Mouse (Mus musculus): Measurements from ENCODE around the gene Olfr781. TPM values are rescaled to one million over a fixed set of nuclear protein-coding genes. Genes with fewer than 3 reads are reported as not detected.
"Not testable (repeated sequence)": the region's sequence is repeated elsewhere in the genome, so short reads cannot be mapped to it uniquely, and the experiment has no call there.

The Olfr781 gene
- not detected for total RNA-seq (2021)
- long read RNA-seq, experiment 1, result 0 reads
- long read RNA-seq, experiment 2, result 0 reads

DNA sequence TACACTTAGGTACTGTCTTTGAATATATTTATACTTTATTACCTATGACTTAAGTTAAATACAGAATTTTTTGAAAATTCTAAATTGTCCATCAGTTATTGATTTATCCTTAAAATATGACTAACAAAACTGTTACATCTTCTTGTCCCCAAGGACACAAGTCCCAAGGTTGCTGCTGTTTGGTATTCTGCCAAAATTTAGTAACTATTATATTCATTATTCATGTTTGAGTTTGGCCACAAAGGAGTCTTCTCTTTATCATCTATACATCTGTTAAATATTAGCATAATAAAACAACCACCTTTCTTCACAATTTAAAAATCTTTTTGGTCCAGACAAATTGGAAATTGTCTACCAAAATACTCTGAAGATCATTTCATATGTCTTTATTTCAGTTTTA lies at the start of gene Olfr781:
TSS of gene Olfr781 (plus strand) at position 301 of the 400 bp plus-strand sequence.
- DNase-seq, result no peak

DNA sequence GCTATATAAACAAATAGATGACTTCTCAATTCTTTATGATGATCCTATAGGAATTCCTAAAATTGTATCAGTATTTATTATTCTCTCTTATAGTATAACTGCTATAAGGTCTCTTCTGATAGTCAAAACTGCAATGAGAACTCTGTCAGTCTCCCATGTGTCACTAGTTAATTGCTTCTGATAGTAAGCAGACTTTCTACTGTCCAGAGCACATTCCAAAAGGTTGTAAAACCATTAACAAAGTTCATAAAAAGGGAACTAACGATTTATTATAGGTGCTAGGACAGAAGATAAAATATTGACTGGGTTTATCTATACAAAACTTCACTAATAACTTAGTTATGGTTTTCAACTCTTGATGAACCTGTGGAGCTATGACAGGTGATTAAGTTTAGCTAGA lies 15.7 kb upstream of the Olfr781 start:
- DNase-seq, result not testable (repeated sequence)

DNA sequence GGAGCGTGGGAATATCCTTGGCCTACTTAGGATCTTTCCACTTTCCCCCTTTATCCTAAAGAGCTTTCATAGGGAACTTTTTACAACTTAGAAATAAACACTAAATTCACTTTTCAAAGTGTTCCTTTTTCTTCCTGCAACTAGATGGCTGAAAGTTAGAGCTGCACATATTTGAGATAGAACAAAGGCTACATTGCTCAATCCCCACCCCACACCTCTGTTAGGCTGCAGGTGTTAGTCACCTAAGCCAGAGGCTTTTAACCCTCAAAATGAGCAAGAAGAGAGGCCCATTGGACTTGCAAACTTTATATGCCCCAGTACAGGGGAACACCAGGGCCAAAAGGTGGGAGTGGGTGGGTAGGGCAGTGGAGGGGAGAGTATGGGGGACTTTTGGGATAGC lies 15.1 kb upstream of the Olfr781 start:
- not testable (repeated sequence) for DNase-seq

DNA sequence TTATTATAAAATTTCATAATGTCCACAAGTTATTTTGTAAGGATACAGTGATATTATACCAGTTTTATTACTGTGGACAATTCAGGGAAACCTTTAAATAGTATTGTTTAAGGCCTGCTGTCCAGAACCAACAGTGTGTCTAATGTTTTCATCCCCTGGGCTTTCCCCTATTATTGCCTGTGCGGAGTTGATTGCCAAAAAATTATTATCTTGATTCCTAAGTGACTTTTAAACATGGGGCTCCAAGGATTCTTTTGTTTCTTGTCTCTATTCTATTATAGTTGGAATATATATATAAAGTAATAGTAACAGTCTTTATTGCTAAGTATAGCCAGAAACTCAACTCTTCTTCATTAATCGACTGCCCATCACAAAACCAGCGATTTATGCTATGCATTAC lies 10.8 kb upstream of the Olfr781 start, which contains the start of gene Olfr780:
TSS of gene Olfr780 (plus strand) at position 301 of the 400 bp plus-strand sequence.
- no peak for DNase-seq

DNA sequence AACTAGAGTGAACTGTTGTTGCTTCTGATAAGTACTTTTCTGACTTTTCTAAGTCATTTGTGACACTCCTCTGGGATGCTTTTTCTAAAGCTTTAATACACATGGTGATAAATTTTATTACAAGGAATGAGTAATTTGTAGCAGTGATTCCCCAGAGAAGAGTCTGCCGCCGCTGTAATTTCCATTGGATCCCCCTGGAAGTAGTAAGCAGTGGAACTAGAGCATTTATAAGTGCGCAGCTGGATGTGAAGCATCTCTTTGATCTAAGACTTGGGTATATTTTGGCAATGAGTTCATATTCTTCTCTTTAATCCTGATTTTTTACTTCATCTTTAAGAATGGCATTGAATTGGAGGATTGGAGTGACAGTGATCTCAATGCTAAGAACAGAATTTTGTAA lies 19.9 kb downstream of the Olfr781 start, which contains the start of gene Olfr782:
TSS of gene Olfr782 (plus strand) at position 301 of the 400 bp plus-strand sequence.
- no peak for DNase-seq

DNA sequence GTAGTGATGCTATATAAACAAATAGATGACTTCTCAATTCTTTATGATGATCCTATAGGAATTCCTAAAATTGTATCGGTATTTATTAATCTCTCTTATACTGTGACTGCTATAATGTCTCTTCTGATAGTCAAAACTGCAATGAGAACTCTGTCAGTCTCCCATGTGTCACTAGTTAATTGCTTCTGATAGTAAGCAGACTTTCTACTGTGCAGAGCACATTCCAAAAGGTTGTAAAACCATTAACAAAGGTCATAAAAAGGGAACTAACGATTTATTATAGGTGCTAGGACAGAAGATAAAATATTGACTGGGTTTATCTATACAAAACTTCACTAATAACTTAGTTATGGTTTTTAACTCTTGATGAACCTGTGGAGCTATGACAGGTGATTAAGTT lies 23.8 kb downstream of the Olfr781 start:
- DNase-seq, result not testable (repeated sequence)

DNA sequence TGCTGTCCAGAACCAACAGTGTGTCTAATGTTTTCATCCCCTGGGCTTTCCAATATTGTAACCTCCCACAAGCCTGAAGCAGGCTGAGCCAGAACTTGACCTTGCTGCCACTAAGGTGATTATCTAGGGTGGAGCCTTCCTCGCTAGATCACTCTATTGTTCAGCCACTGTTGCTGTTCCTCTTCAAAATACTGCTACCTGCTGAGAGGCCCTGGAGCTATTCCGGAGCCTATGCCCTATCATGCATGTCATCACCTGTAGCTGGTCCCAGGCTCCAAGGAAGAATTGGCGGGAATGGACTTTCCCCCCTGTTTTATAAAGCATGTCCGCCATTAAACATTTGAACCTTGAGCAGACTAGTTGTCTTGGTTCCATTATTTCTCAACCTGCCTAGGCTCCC lies 27.8 kb downstream of the Olfr781 start:
- DNase-seq, result not testable (repeated sequence)

DNA sequence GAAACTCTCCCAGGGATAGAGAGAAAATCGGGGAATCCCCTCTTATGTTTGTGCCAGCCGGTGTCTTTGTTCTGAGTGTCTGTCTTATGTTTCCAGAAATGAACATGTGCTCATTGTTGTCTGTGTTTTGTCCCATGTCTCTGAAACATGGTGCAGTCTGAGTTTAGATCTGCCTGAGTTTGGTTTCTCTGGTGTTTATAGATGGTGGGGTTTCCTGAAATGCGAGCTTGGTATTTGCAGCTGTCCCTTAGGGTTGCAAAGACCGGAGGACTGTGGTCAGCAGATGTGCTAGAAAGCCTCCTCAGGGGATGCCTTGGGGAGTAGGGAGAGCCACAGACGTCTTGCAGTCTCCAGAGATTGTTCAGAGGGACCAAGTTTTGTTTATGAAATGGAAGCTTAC lies 28.7 kb downstream of the Olfr781 start:
- no peak for DNase-seq

DNA sequence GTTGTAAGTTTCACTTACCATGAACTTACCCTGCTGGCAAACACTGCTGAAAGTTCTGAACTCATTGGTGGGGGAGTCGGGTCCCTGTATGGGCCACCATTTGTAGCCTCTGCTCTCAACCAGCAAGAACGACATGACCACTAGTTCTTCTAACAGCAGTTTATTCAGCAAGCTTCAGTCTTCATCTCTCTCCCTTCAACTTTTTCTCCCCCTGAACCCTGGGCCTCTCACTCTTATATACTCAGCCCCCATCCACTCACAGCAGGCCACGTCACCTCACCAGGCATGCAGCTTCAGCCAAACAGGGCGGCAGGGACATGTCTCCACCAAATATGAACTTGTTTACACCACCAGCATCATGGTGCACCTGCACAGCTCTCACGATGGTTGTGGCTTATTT lies 45.4 kb downstream of the Olfr781 start:
- not testable (repeated sequence) for DNase-seq

Other genes with a start within 250 kb of the Olfr781 start
- gene Olfr767, start 245.9 kb upstream of the Olfr781 start, total RNA-seq (2021), result not detected
- gene Olfr768, start 229.5 kb upstream of the Olfr781 start, total RNA-seq (2021), result not detected
- not detected for gene Olfr769, start 211.0 kb upstream of the Olfr781 start, total RNA-seq (2021)
- gene Olfr770, start 189.9 kb upstream of the Olfr781 start, total RNA-seq (2021), result not detected
- not detected for gene Olfr771, start 164.1 kb upstream of the Olfr781 start, total RNA-seq (2021)
- not detected for gene Olfr772, start 150.9 kb upstream of the Olfr781 start, total RNA-seq (2021)
- not detected for gene Olfr773, start 141.4 kb upstream of the Olfr781 start, total RNA-seq (2021)
- gene Olfr774, start 92.7 kb upstream of the Olfr781 start, total RNA-seq (2021), result not detected
- gene Olfr775, start 80.4 kb upstream of the Olfr781 start, total RNA-seq (2021), result not detected
- not detected for gene Olfr776, start 69.7 kb upstream of the Olfr781 start, total RNA-seq (2021)
- gene Olfr777, start 57.4 kb upstream of the Olfr781 start, total RNA-seq (2021), result not detected
- gene Olfr780, start 10.7 kb upstream of the Olfr781 start, total RNA-seq (2021), result not detected
- not detected for gene Olfr782, start 20.0 kb downstream of the Olfr781 start, total RNA-seq (2021)
- not detected for gene Olfr784, start 55.2 kb downstream of the Olfr781 start, total RNA-seq (2021)
- gene Olfr785, start 76.6 kb downstream of the Olfr781 start, total RNA-seq (2021), result not detected
- not detected for gene Olfr786, start 98.5 kb downstream of the Olfr781 start, total RNA-seq (2021)
- not detected for gene Olfr787, start 133.0 kb downstream of the Olfr781 start, total RNA-seq (2021)
- not detected for gene Olfr788, start 142.1 kb downstream of the Olfr781 start, total RNA-seq (2021)
- gene Olfr789, start 155.9 kb downstream of the Olfr781 start, total RNA-seq (2021), result not detected
- not detected for gene Olfr790, start 169.6 kb downstream of the Olfr781 start, total RNA-seq (2021)
- gene Olfr791, start 192.9 kb downstream of the Olfr781 start, total RNA-seq (2021), result not detected
- gene Olfr792, start 210.3 kb downstream of the Olfr781 start, total RNA-seq (2021), result not detected
- not detected for gene Olfr794, start 238.8 kb downstream of the Olfr781 start, total RNA-seq (2021)

All from gastrocnemius, postnatal 25 days (tissue).